Mouse (Mus musculus): ENCODE results near the gene Fam169b. TPM values are rescaled to one million over a fixed set of nuclear protein-coding genes. Genes with fewer than 3 reads are reported as not detected.

Gene Fam169b
- polyA plus RNA-seq (2017; shearing (Covaris generic)): 196 TPM

DNA sequence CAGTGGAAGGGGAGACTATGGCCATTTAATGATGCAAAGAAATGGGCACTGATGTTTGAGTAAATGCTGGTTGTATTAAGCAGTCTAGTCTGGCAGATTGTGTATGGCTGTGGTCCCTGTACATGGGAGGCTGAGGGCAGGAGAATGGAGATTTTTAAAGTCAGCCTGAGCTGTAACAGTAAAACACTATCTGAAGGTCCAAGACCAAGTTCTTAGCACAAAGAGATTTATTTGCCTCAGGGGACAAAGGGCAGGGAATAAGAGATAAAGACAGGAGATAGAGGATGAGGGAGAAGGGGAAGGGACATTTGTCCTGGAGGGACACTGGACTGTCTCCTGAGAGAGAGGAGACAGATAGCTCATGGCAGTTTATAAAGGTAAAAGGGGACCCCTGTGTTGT is at the start of gene Fam169b:
TSS of gene Fam169b (plus strand) at position 325 of the 400 bp plus-strand sequence.

DNA sequence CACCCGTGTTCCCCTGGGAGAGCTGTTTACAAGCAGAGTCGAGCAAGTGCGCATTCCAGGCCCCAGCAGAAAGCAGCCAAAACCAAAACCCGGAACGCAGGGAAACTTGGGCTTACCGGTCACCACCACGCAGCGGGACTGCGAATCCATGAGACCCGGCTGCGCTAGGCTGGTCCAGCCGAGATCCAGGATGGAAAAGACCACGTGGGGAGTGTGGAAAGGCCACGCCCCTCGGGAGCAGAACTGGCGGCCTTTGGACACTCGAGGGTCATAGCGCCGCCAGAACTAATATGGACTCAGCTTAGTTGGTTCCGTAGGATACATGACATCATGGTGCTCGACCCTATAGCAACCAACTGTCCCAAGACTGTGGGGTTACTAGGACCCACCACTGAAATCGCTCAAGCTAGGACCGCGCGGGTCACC is 9.6 kb upstream of the Fam169b start, which contains the start of gene Pgpep1l:
TSS of gene Pgpep1l (minus strand) at position 206 of the 426 bp plus-strand sequence.

Other genes with a start within 250 kb of the Fam169b start
- 4.1 TPM for gene Pgpep1l, start 9.6 kb upstream of the Fam169b start, polyA plus RNA-seq (2017; shearing (Covaris generic))